Mouse (Mus musculus): ENCODE measurements around the gene Adam33.

- TF ChIP-seq CTCF (IDR thresholded peaks at IDR 0.05; ENCODE audit: insufficient read depth, low read length) (no peak), POLR2A (IDR thresholded peaks at IDR 0.05; ENCODE audit: borderline replicate concordance, extremely low read depth, low read depth, low read length) (no peak)
These were observed 20.6 kb downstream of the Adam33 start, which contains the start of gene Gfra4 for GRCm38 (mm10) chr2:131042988-131043387.

All from lung, adult 2 months (tissue).